Mouse (Mus musculus): ENCODE results near the gene Nkx2-9. TPM values are rescaled to one million over a fixed set of nuclear protein-coding genes. Genes with fewer than 3 reads are reported as not detected.

Nkx2-9 gene
- total and polyA plus RNA-seq, 3 experiments: not detected

DNA sequence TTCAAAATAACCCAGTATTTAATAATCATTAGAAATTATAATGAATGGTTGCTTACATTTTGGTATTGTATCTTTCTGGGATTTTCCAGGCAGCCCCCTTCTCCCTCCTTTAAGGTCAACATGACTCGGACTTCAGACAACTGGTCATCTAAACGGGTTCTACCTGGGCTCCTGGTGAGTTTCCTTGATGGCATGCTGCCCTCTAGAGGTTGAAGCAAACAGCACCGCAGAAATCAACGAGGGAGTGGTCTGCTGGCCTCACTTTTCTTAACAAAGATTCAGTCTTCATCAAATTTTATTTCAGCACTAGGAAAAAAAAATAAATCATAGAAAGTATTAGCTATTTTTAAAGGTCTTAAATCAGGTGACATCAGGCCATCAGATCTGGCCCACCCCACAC, 21.4 kb downstream of the Nkx2-9 start:
- Histone ChIP-seq H3K36me3 (replicated peaks in 1 of 2; ENCODE audit: control insufficient read depth in 1 of 2, insufficient read depth in 1 of 2, low read length in 1 of 2) (no peaks in the 10 kb centered on the region), H3K4me2 (ENCODE audit: insufficient read depth, low read depth, poor library complexity, severe bottlenecking) (0 out of 2 replicates have a peak overlapping the region, but pooled peaks have one; percentile 15), H3K27me3 (replicated peaks) (no peaks in the 10 kb centered on the region), H3K79me2 (replicated peaks; ENCODE audit: control insufficient read depth, extremely low read depth, insufficient read depth, poor library complexity, severe bottlenecking) (no peaks in the 10 kb centered on the region), H3K9me3 (replicated peaks; ENCODE audit: low read length) (no peaks in the 10 kb centered on the region), H3K9ac (ENCODE audit: insufficient read depth, low read depth) (no peak overlapping the region), H3K4me3 (replicated peaks in 1 of 3; ENCODE audit: low read depth in 2 of 3, low read length in 2 of 3, poor library complexity in 1 of 3) (no peak overlapping the region), H3K4me1 (ENCODE audit: control insufficient read depth in 1 of 2, insufficient read depth in 2 of 2) (0 out of 4 replicates have a peak, but pooled peaks cover 0 to 2% of the 10 kb centered on the region in 2 experiments), H3K27ac (ENCODE audit: insufficient read depth, low read depth) (no peak overlapping the region)
- DNase-seq (ENCODE audit: extremely low read depth): peak; percentile 35
- peak; percentile 65 for TF ChIP-seq RAD21 (IDR thresholded peaks at IDR 0.05; ENCODE audit: low read depth, low read length)
- TF ChIP-seq CTCF (conservative IDR thresholded peaks at IDR 0.05 in 1 of 2, IDR thresholded peaks at IDR 0.05 in 1 of 2; ENCODE audit: low read depth in 2 of 2, low read length in 2 of 2): peak; percentile 48 to 75; a peak in 3 of 4 replicates
- TF ChIP-seq SMC3 (IDR thresholded peaks at IDR 0.05; ENCODE audit: low read depth, low read length): 0 out of 2 replicates have a peak, but pooled peaks have one; percentile 8
- no peak for TF ChIP-seq NELFE (IDR thresholded peaks at IDR 0.05; ENCODE audit: low read depth, low read length)
- dilution Hi-C loops (cut with MboI; ENCODE audit: extremely low pct_ligation_motif_present, extremely low pct_unique_long_range_greater_than_20kb, low sequenced_read_pairs): no loop called here
- in situ Hi-C loops (cut with MboI; ENCODE audit: low pct_ligation_motif_present, low pct_unique_long_range_greater_than_20kb, low sequenced_read_pairs): loop anchor here (10.0 kb wide), 1 partner anchor 603 kb away; the partner anchor contains the start of gene Slc25a21

DNA sequence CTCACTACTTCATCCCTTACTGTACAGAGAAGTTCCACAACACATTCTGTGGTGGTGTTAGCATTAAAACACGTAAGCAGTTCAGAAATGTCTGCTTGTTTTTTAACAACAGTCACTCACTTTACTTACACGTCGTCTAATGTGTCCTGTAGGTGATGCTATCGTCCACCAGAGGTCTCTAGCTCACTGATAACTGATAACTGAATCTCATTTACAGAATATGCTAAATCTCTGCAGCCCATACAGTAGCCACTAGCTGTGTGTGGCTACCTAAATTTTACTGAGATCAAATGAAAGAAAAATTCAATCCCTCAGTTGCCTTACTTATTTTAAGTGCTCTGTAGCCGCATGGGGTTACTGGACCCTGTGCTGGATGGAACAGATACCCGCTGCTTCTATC, 25.3 kb downstream of the Nkx2-9 start:
- in situ Hi-C loops (cut with MboI; ENCODE audit: low pct_ligation_motif_present, low pct_unique_long_range_greater_than_20kb, low sequenced_read_pairs) (no loop called here), dilution Hi-C loops (cut with MboI; ENCODE audit: extremely low pct_ligation_motif_present, extremely low pct_unique_long_range_greater_than_20kb, low sequenced_read_pairs) (no loop called here)
- no peaks in the 10 kb centered on the region for H3K27me3 ChIP-seq (replicated peaks)
- peak; percentile 81 for TF ChIP-seq SMC3 (IDR thresholded peaks at IDR 0.05; ENCODE audit: low read depth, low read length)
- peak; percentile 6; the same call in 1 of the 2 replicates for TF ChIP-seq ZC3H11A (IDR thresholded peaks at IDR 0.05; ENCODE audit: low read depth, low read length)
- peak; percentile 50 to 79 for TF ChIP-seq CTCF (conservative IDR thresholded peaks at IDR 0.05 in 1 of 2, IDR thresholded peaks at IDR 0.05 in 1 of 2; ENCODE audit: low read depth in 2 of 2, low read length in 2 of 2)
- TF ChIP-seq RCOR1 (conservative IDR thresholded peaks at IDR 0.05; ENCODE audit: low read depth, low read length): no peak
- TF ChIP-seq MAX (IDR thresholded peaks at IDR 0.05; ENCODE audit: low read length): no peak
- TF ChIP-seq RAD21 (IDR thresholded peaks at IDR 0.05; ENCODE audit: low read depth, low read length): peak; percentile 62
- no peak for TF ChIP-seq CHD2 (IDR thresholded peaks at IDR 0.05; ENCODE audit: low read length)
- H3K9me3 ChIP-seq (replicated peaks; ENCODE audit: low read length): no peaks in the 10 kb centered on the region
- H3K4me3 ChIP-seq (replicated peaks in 1 of 3; ENCODE audit: low read depth in 2 of 3, low read length in 2 of 3, poor library complexity in 1 of 3): no peak overlapping the region
- DNase-seq (ENCODE audit: extremely low read depth): peak; percentile 49
- H3K27ac ChIP-seq (ENCODE audit: insufficient read depth, low read depth): no peak overlapping the region
- no peaks in the 10 kb centered on the region for H3K79me2 ChIP-seq (replicated peaks; ENCODE audit: control insufficient read depth, extremely low read depth, insufficient read depth, poor library complexity, severe bottlenecking)
- H3K4me1 ChIP-seq (ENCODE audit: control insufficient read depth in 1 of 2, insufficient read depth in 2 of 2): 0 out of 4 replicates have a peak, but pooled peaks cover 0 to 2% of the 10 kb centered on the region in 2 experiments
- H3K9ac ChIP-seq (ENCODE audit: insufficient read depth, low read depth): no peak overlapping the region
- no peaks in the 10 kb centered on the region for H3K36me3 ChIP-seq (replicated peaks in 1 of 2; ENCODE audit: control insufficient read depth in 1 of 2, insufficient read depth in 1 of 2, low read length in 1 of 2)
- H3K4me2 ChIP-seq (ENCODE audit: insufficient read depth, low read depth, poor library complexity, severe bottlenecking): no peak overlapping the region

Other genes with a start within 250 kb of the Nkx2-9 start
- gene Nkx2-1, start 76.4 kb downstream of the Nkx2-9 start, total RNA-seq (2012; rRNA removed): not detected in 2 replicates
- gene Nkx2-1, start 76.4 kb downstream of the Nkx2-9 start, total RNA-seq (2014; rRNA removed): not detected in 2 replicates
- not detected in 2 replicates for gene Nkx2-1, start 76.4 kb downstream of the Nkx2-9 start, polyA plus RNA-seq (2012; ENCODE audit: insufficient read length, low read depth)
- not detected in 2 replicates for gene Pax9, start 78.5 kb upstream of the Nkx2-9 start, total RNA-seq (2012; rRNA removed)
- not detected in 2 replicates for gene Pax9, start 78.5 kb upstream of the Nkx2-9 start, total RNA-seq (2014; rRNA removed)
- gene Pax9, start 78.5 kb upstream of the Nkx2-9 start, polyA plus RNA-seq (2012; ENCODE audit: insufficient read length, low read depth): 0.05 and 0.06 TPM in 2 replicates

All from CH12.LX (cell line).